Mouse (Mus musculus) layer of hippocampus, adult 2 months (tissue): ENCODE results near the gene Glp2r. TPM values are rescaled to one million over a fixed set of nuclear protein-coding genes. Genes with fewer than 3 reads are reported as not detected.

Experiments
- DNase-seq, 2 experiments: peaks; one replicate each; pipeline ENCODE4 v3.0.0; 2022; ENCODE audit warnings: low spot score in 2 of 2
- H3K27ac ChIP-seq: fragments of 200-600 bp; 2 replicates; pipeline ENCODE4 v1.8.1; 2022
- H3K4me3 ChIP-seq: fragments of 200-600 bp; 2 replicates; pipeline ENCODE4 v1.8.1; 2022; ENCODE audit warnings: mild to moderate bottlenecking
- CTCF ChIP-seq: fragments of 200-600 bp; conservative IDR thresholded peaks from 2 replicates; pipeline ENCODE4 v1.8.1; 2022; ENCODE audit warnings: antibody characterized with exemption, mild to moderate bottlenecking, moderate library complexity
- total RNA-seq, 2 experiments: library from RNA; stranded (reverse); gene quantifications; 2 replicates each; pipeline ENCODE4 v1.2.3; 2021

Glp2r gene
- total RNA-seq, 2 experiments from 2014 or later: 1.7 to 2.7 TPM

- Histone ChIP-seq H3K27ac (peak overlapping the region; percentile 87), H3K4me3 (no peak overlapping the region)
- no peak for TF ChIP-seq CTCF
- no peak for DNase-seq
Observed at GRCm38 (mm10) chr11:67668460-67669007, 102.4 kb downstream of the Glp2r start.

DNA sequence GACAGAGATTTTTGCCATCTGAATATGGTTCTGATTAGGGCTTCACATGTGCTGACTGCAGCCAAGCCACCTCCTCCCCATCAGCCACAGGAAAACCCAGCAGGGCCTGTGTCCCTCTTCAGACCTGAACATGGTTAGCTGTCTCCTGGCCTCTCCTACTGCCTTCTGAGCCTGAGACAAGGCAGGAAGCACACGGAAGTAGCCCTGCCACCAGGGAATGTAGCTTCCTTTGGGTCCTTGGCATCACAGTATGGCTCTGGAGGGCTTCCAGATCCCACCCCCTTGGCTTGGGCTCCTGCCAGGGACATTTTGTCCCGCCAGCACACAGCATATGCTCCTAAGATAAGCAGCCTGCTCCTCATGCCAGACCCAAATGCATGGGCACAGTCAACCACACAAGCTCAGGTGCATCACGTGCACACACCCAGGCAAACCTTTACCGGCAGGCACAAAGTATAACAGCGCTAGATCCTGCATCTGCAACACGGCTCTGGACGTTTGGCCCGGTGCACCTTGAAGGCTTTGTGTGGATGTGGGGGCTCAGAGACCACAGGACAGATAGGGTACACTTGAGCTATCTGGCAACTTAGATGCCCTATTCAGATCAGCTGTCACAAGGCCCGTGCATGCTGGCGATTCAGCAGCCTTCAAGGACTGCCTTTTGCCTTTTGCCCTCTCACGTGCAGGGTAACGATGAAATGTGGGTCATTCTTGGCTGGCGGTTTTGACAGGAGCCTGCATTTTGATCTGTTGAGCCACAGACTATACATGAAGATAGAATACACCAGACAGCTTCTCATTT lies 103.2 kb downstream of the Glp2r start:
- TF ChIP-seq CTCF: no peak
- DNase-seq: peak; percentile 72 to 81
- peak overlapping the region; percentile 87 for H3K27ac ChIP-seq
- no peak overlapping the region for H3K4me3 ChIP-seq

GRCm38 (mm10) chr11:67666129-67666528 lies 104.8 kb downstream of the Glp2r start:
- Histone ChIP-seq H3K4me3 (no peak overlapping the region), H3K27ac (peak overlapping the region; percentile 87)
- no peak for DNase-seq
- TF ChIP-seq CTCF: no peak

GRCm38 (mm10) chr11:67664918-67665317 lies 106.0 kb downstream of the Glp2r start:
- H3K27ac ChIP-seq: peak overlapping the region; percentile 87
- DNase-seq: peak in 1 of 2 experiments; percentile 55
- H3K4me3 ChIP-seq: no peak overlapping the region
- no peak for TF ChIP-seq CTCF

DNA sequence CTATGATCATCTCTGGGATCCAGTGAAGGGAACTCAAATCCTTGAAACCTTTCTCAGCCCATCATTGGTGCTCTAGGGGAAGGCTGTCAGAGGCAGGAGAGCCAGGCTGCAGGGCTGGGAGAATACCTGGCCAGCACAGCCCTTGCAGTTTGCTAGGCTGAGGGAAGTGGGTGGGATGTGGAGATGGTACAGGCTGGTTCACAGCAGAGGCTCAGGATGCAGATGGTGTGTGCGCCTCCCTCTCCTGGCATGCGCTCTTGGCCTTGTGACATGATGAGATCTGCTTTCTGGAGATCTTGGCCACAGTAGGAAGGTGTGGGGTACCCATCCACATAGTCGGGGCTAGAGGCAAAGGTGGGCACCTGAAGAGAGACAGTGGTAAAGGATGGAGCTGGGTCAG lies 106.7 kb downstream of the Glp2r start:
- peak overlapping the region; percentile 87 for H3K27ac ChIP-seq
- TF ChIP-seq CTCF: no peak

DNA sequence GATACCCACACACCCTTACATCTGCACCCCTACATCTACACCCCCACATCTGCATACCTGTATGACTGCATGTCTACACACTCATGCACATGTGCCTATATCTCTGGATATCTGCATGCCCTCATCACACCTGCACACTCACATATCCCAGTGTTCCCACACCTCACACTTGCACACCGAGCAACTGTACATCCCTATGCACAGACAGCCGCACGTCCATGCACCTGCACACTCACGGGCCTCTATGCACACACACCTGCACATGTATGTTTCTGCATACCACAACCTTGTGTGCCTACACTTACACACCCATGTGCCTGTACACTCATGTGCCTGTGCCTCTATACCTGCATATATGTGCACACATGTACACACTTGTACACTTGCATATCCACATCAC lies 107.5 kb downstream of the Glp2r start:
- no peak for DNase-seq
- H3K27ac ChIP-seq: peak overlapping the region; percentile 87
- no peak overlapping the region for H3K4me3 ChIP-seq
- TF ChIP-seq CTCF: no peak

More for the DNA sequence above, 106.7 kb downstream of the Glp2r start:
- no peak overlapping the region for H3K4me3 ChIP-seq
- peak; percentile 55 to 73 for DNase-seq

- TF ChIP-seq CTCF: no peak
- no peak overlapping the region for H3K4me3 ChIP-seq
- peak overlapping the region; percentile 67; the same call in 1 of the 2 replicates for H3K27ac ChIP-seq
- DNase-seq: no peak
Observed at GRCm38 (mm10) chr11:67661465-67661864, 109.5 kb downstream of the Glp2r start.

- TF ChIP-seq CTCF: peak; percentile 90
- peak in 1 of 2 experiments; percentile 57 for DNase-seq
- Histone ChIP-seq H3K27ac (peak overlapping the region; percentile 21), H3K4me3 (no peak overlapping the region)
Observed at GRCm38 (mm10) chr11:67657685-67658382, 113.1 kb downstream of the Glp2r start.

- DNase-seq: no peak
- TF ChIP-seq CTCF: no peak
Observed at GRCm38 (mm10) chr11:67656811-67657210, 114.1 kb downstream of the Glp2r start.

GRCm38 (mm10) chr11:67656366-67656765 lies 114.6 kb downstream of the Glp2r start:
- DNase-seq: no peak
- Histone ChIP-seq H3K4me3 (no peak overlapping the region), H3K27ac (peak overlapping the region; percentile 21; the same call in 1 of the 2 replicates)
- TF ChIP-seq CTCF: no peak

More at GRCm38 (mm10) chr11:67656811-67657210, 114.1 kb downstream of the Glp2r start:
- H3K4me3 ChIP-seq: no peak overlapping the region
- peak overlapping the region; percentile 21 for H3K27ac ChIP-seq

- TF ChIP-seq CTCF: no peak
- DNase-seq: peak; percentile 60 to 67
Observed at GRCm38 (mm10) chr11:67655236-67655959, 115.6 kb downstream of the Glp2r start.

GRCm38 (mm10) chr11:67654514-67654913 lies 116.4 kb downstream of the Glp2r start:
- H3K27ac ChIP-seq: peak overlapping the region; percentile 87
- TF ChIP-seq CTCF: no peak
- H3K4me3 ChIP-seq: no peak overlapping the region
- no peak for DNase-seq

More at GRCm38 (mm10) chr11:67655236-67655959, 115.6 kb downstream of the Glp2r start:
- Histone ChIP-seq H3K27ac (peak overlapping the region; percentile 87), H3K4me3 (no peak overlapping the region; the same call in 1 of the 2 replicates)
